In genomic region chr3:122509084-122509483, GRCm38 (mm10) we compare ENCODE assay signal across 8 mouse cellular contexts.
DNase-seq lines count a peak whose midpoint lies in the region; ATAC-seq and TF ChIP-seq lines count a peak whose summit lies in the region.

No protein-coding gene starts in this region.

- 32% methylated on average over 5 of the region's 5 CpGs for WGBS in neural tube, embryonic 15.5 days
- WGBS in forebrain, postnatal 0 days: 32% methylated on average over 5 of the region's 5 CpGs
- WGBS in hindbrain, embryonic 14.5 days: 44% methylated on average over 5 of the region's 5 CpGs
- 24% methylated on average over 5 of the region's 5 CpGs for WGBS in liver, embryonic 15.5 days (ENCODE audit: insufficient replicate concordance)
- 38% methylated on average over 5 of the region's 5 CpGs for WGBS in neural tube, embryonic 11.5 days

- no peak overlapping the region for H3K27ac ChIP-seq in neural tube, embryonic 15.5 days (replicated peaks)
- H3K27ac ChIP-seq in forebrain, postnatal 0 days (ENCODE audit: low read depth, low read length): no peak overlapping the region; the same call in 1 of the 2 replicates
- H3K27ac ChIP-seq in hindbrain, embryonic 14.5 days: no peak overlapping the region
- H3K27ac ChIP-seq in liver, embryonic 15.5 days (replicated peaks): peak overlapping the region; percentile 39; the same call in 1 of the 2 replicates
- H3K27ac ChIP-seq in neural tube, embryonic 11.5 days (ENCODE audit: low read depth, low read length): no peak overlapping the region

- no peak for TF ChIP-seq POLR2A in brain, embryonic 14.5 days (IDR thresholded peaks at IDR 0.05; ENCODE audit: borderline replicate concordance, extremely low read depth, insufficient read depth, insufficient read length, poor library complexity, severe bottlenecking)

- TF ChIP-seq CTCF in brain, embryonic 14.5 days (IDR thresholded peaks at IDR 0.05; ENCODE audit: borderline replicate concordance, extremely low read depth, insufficient read depth, insufficient read length): peak; percentile 87
- peak; percentile 73 for TF ChIP-seq CTCF in forebrain, postnatal 0 days (IDR thresholded peaks at IDR 0.05; ENCODE audit: low read depth)

- H3K4me2 ChIP-seq in neural tube, embryonic 15.5 days: no peak overlapping the region
- no peak overlapping the region for H3K4me2 ChIP-seq in forebrain, postnatal 0 days (ENCODE audit: low read depth)
- no peak overlapping the region for H3K4me2 ChIP-seq in hindbrain, embryonic 14.5 days (replicated peaks)
- H3K4me2 ChIP-seq in liver, embryonic 15.5 days: no peak overlapping the region
- no peak overlapping the region for H3K4me2 ChIP-seq in neural tube, embryonic 11.5 days (ENCODE audit: low read depth)

- ATAC-seq in neural tube, embryonic 15.5 days (ENCODE audit: low FRiP score): no peak; the same call in 1 of the 2 replicates
- ATAC-seq in forebrain, postnatal 0 days: peak; percentile 23; the same call in 1 of the 2 replicates
- ATAC-seq in hindbrain, embryonic 14.5 days (ENCODE audit: low FRiP score): peak; percentile 41; the same call in 1 of the 2 replicates
- ATAC-seq in liver, embryonic 15.5 days (ENCODE audit: insufficient read depth): no peak
- peak; percentile 69 for ATAC-seq in neural tube, embryonic 11.5 days (ENCODE audit: insufficient read depth, low FRiP score, low TSS enrichment)

- no peak overlapping the region for H3K4me3 ChIP-seq in neural tube, embryonic 15.5 days (replicated peaks)
- no peak overlapping the region for H3K4me3 ChIP-seq in forebrain, postnatal 0 days (ENCODE audit: low read depth, low read length)
- H3K4me3 ChIP-seq in hindbrain, embryonic 14.5 days (replicated peaks; ENCODE audit: low read length): no peak overlapping the region
- no peak overlapping the region for H3K4me3 ChIP-seq in liver, embryonic 15.5 days (replicated peaks)
- no peak overlapping the region for H3K4me3 ChIP-seq in neural tube, embryonic 11.5 days (ENCODE audit: low read depth, low read length)

- no peaks in the 10 kb centered on the region for H3K27me3 ChIP-seq in neural tube, embryonic 15.5 days (replicated peaks)
- H3K27me3 ChIP-seq in forebrain, postnatal 0 days (ENCODE audit: insufficient read depth, low read length): no peaks in the 10 kb centered on the region
- H3K27me3 ChIP-seq in hindbrain, embryonic 14.5 days (ENCODE audit: control insufficient read depth, insufficient read depth, low read length): no peaks in the 10 kb centered on the region
- H3K27me3 ChIP-seq in liver, embryonic 15.5 days: no peaks in the 10 kb centered on the region
- no peaks in the 10 kb centered on the region for H3K27me3 ChIP-seq in neural tube, embryonic 11.5 days (ENCODE audit: control insufficient read depth, insufficient read depth, low read length)

- H3K4me1 ChIP-seq in neural tube, embryonic 15.5 days: peaks cover 24% of the 10 kb centered on the region
- H3K4me1 ChIP-seq in forebrain, postnatal 0 days (ENCODE audit: insufficient read depth): peaks cover 14% of the 10 kb centered on the region
- H3K4me1 ChIP-seq in hindbrain, embryonic 14.5 days (replicated peaks; ENCODE audit: control insufficient read depth, insufficient read depth, low read length): no peaks in the 10 kb centered on the region
- H3K4me1 ChIP-seq in liver, embryonic 15.5 days (replicated peaks): peaks cover 30% of the 10 kb centered on the region
- no peaks in the 10 kb centered on the region for H3K4me1 ChIP-seq in neural tube, embryonic 11.5 days (ENCODE audit: control insufficient read depth, insufficient read depth, low read length)

- DNase-seq in neural tube, embryonic 10.5 days (ENCODE audit: extremely low spot score, low spot score): peak; percentile 65
- peak; percentile 70 for DNase-seq in brain, embryonic 14.5 days (ENCODE audit: low read depth)
- peak; percentile 40 for DNase-seq in forebrain, postnatal 0 days
- DNase-seq in hindbrain, embryonic 14.5 days (ENCODE audit: low spot score): peak; percentile 54
- DNase-seq in neural tube, embryonic 11.5 days (ENCODE audit: low spot score): peak; percentile 76
- no peak for DNase-seq in T-cell, adult 2 months (ENCODE audit: low spot score)

- no peaks in the 10 kb centered on the region for H3K36me3 ChIP-seq in neural tube, embryonic 15.5 days
- H3K36me3 ChIP-seq in forebrain, postnatal 0 days (ENCODE audit: insufficient read depth): no peaks in the 10 kb centered on the region
- no peaks in the 10 kb centered on the region for H3K36me3 ChIP-seq in hindbrain, embryonic 14.5 days (replicated peaks; ENCODE audit: control insufficient read depth, insufficient read depth)
- no peaks in the 10 kb centered on the region for H3K36me3 ChIP-seq in liver, embryonic 15.5 days (replicated peaks)
- H3K36me3 ChIP-seq in neural tube, embryonic 11.5 days (ENCODE audit: control insufficient read depth, insufficient read depth, low read length): no peaks in the 10 kb centered on the region

- no peaks in the 10 kb centered on the region for H3K9me3 ChIP-seq in neural tube, embryonic 15.5 days (replicated peaks)
- no peaks in the 10 kb centered on the region for H3K9me3 ChIP-seq in forebrain, postnatal 0 days (ENCODE audit: low read length)
- no peaks in the 10 kb centered on the region for H3K9me3 ChIP-seq in hindbrain, embryonic 14.5 days (ENCODE audit: control insufficient read depth, low read length)
- no peaks in the 10 kb centered on the region for H3K9me3 ChIP-seq in liver, embryonic 15.5 days (replicated peaks)
- H3K9me3 ChIP-seq in neural tube, embryonic 11.5 days (ENCODE audit: control insufficient read depth, low read length): no peaks in the 10 kb centered on the region

- H3K9ac ChIP-seq in neural tube, embryonic 15.5 days (replicated peaks): no peak overlapping the region
- H3K9ac ChIP-seq in forebrain, postnatal 0 days: no peak overlapping the region
- H3K9ac ChIP-seq in hindbrain, embryonic 14.5 days: no peak overlapping the region
- H3K9ac ChIP-seq in liver, embryonic 15.5 days: no peak overlapping the region
- H3K9ac ChIP-seq in neural tube, embryonic 11.5 days (ENCODE audit: low read length): no peak overlapping the region

Comparison
In these comparisons a context has a peak if more than half of its experiments do, and no peak if none do; other contexts are left out.
1. ATAC-seq: peak in forebrain, postnatal 0 days (single experiment), hindbrain, embryonic 14.5 days (single experiment) and neural tube, embryonic 11.5 days (single experiment); none in neural tube, embryonic 15.5 days (single experiment) and liver, embryonic 15.5 days (single experiment).